Mouse (Mus musculus) testis, postnatal 14 days (tissue): Measurements from ENCODE around the gene Fam129c.

Experiments used
- DNase-seq: peaks from one replicate; pipeline ENCODE4 v3.0.0; 2021; ENCODE audit warnings: low spot score

Gene Fam129c

DNA sequence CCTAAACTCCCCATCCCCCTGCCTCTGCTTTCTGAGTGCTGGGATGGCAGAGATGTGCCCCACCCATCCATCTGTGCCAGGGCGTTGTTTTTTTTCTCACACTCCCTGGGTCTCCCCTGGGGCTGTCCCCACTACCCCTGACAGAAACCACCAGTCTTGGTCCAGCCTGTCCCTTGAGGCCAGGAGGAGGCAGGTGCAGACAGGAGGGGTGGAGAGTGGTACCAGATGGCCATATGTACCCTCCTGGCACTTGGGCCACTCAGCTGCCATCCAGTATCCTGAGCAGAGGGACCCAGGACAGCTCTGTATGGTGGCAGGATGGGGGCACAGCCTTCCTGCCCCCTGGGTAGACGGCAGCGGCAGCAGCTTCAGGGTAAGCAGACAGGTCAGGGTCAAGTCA, at the start of gene Fam129c:
Gene Fam129c, plus strand, starts transcription at position 198 of the 400 bp plus-strand sequence.
- DNase-seq: no peak

GRCm38 (mm10) chr8:71550754-71551153, 46.7 kb upstream of the Fam129c start:
- no peak for DNase-seq

GRCm38 (mm10) chr8:71552770-71553169, 44.7 kb upstream of the Fam129c start:
- no peak for DNase-seq

GRCm38 (mm10) chr8:71554001-71554400, 43.4 kb upstream of the Fam129c start:
- no peak for DNase-seq

- no peak for DNase-seq
Observed at GRCm38 (mm10) chr8:71554644-71555043, 42.8 kb upstream of the Fam129c start.

- DNase-seq: no peak
Observed at GRCm38 (mm10) chr8:71558071-71558957, 39.1 kb upstream of the Fam129c start, which contains the start of gene Tmem221. Tmem221 (minus strand) TSS chr8:71558871.

DNA sequence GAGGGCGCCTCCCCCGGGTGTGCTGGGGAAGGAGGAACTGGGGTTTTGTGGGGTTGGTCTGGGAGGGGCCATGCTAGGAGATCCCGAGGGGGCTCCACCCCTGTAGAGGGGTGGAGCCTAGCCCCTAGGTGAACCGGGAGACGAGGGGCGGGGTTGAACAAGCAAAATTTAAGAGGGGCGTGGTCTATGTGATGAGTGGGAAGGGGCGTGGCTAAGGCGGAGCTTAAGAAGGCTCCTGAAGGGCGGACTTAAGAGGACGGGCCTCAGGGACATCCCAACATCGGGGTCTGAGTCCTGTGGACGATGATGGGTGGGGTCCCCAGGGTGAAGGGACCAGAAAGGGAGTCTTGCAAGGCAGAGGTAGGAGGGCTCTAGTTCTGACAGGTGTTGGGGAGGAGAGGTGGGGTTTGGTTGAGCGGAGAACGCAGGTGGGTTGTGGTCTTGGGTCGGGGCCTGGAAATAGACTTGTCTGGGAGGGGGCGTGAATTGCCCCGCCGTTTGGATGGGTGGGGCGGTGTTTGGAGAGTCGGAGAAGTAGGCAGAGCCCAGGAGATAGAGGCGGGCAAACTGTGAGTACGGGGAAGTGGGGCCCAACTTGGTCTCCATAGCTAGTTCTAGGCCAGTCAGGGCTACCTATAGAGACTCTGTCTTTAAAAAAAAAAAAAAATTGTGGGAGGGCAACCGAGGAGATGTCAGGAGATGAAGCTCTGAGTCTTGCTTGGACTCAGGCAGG, 38.3 kb upstream of the Fam129c start:
- DNase-seq: peak; percentile 83

DNA sequence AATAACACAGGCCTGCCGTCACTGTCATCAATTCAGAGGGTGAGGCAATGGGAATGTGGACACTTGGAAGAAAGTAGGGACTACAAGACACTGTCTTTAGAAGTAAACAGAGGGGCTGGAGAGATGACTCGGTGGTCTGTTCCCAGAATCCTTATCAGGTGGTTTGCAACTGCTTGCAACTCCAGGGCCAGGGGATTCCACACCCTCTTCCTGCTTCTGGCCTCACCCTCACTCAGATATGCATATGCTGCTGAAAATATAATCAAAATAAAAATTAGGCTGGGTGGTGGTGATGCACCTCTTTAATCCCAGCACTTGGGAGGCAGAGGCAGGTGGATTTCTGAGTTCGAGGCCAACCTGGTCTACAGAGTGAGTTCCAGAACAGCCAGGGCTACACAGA, 37.4 kb upstream of the Fam129c start:
- DNase-seq: no peak

DNA sequence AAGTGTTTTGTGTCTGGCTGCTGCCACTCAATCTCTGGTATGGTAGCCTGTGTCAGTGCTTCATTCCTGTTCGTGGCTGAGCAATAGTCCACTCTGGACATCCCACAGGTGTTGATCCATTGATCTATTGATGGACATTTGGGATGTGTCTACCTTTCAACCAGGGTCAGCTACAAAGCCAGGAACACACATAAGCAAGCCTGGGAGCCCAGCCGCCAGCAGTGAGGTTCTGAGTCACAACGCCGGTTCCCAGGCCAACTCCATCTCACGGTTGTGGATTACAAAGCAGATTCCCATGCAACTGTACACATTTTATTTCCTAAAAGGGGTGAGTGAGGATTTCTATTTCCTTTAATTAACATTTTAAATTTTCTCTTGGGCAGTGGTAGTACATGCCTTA, 36.7 kb upstream of the Fam129c start:
- DNase-seq: no peak

GRCm38 (mm10) chr8:71561401-71561800, 36.0 kb upstream of the Fam129c start:
- DNase-seq: no peak

DNA sequence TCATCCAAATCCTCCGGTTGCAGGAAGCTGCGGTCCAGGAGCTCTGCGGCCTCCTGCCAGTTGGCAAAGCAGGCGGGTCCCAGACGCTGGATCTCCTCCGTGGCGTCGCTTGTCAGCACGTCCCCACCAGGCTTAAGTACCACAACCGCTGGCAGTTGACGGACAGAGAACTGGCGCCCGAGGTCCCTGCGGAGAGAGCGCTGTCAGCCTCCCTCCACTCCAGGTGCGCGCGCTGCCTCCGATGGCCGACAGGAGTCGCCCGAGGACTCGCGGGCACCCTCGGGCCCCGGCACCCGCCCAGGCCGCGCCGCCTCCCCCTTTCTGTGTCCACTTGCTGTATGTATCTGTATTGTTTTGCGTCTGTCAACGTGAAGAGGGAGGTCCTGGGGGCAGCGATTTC, 34.7 kb upstream of the Fam129c start:
- DNase-seq: peak; percentile 82

DNA sequence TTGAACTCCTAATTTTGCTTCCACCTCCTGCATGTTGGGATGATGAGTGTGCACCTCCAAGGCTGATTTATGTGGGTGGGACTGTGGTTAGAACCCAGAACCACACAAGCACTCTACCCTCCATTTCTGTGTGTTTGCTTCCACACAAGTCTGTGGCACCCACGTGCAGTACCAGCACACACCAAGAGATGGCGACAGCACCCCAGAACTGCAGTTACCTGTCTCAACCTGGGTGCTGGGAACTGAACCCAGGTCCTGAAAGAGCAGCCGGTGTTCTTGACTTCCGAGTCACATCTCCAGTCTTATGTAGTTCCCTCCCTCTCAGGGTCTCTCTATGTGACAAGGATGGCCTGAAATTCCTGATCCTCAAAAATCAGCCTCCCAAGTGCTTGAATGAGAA, 33.5 kb upstream of the Fam129c start:
- DNase-seq: no peak

DNA sequence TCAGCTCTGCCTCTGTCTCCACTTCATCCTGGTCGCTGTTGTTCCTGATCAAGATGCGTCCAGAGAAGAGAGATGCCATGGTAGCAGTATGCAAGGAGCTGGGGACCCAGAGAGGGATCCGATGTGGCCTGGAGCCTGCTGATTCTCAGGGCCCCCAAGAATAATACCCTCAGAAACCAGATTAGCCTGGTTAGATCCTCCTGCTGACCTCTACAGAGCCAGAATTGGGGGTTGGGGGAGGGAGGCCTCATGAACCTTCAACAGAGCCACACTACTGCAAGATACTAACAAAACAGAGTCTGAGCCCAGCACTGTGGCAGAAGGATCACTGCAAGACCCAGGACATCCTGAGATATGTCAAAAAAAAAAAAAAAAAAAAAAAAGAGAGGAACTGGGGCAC, 30.9 kb upstream of the Fam129c start, which contains the start of gene Nxnl1:
Gene Nxnl1, minus strand, starts transcription at position 101 of the 400 bp plus-strand sequence.
- DNase-seq: no peak

DNA sequence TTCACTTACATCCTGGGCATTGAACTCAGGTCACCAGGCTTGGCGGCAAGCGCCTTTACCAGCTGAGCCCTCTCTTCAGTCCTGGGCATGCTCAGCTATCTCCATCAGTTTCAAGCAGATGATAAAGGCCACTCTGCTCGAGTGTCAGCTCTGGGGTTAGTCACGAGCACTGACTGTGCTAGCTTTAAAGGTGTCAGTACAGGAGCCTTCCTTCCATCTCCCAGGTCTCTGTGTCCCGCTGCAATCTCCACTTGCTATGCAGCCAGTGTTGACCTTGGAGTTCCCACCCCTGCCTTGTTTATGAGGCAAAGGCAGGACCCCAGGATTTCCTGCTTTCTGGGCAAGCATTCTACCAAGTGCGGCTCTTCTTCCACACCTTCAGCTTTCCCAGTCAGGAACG, 29.9 kb upstream of the Fam129c start:
- DNase-seq: no peak

DNA sequence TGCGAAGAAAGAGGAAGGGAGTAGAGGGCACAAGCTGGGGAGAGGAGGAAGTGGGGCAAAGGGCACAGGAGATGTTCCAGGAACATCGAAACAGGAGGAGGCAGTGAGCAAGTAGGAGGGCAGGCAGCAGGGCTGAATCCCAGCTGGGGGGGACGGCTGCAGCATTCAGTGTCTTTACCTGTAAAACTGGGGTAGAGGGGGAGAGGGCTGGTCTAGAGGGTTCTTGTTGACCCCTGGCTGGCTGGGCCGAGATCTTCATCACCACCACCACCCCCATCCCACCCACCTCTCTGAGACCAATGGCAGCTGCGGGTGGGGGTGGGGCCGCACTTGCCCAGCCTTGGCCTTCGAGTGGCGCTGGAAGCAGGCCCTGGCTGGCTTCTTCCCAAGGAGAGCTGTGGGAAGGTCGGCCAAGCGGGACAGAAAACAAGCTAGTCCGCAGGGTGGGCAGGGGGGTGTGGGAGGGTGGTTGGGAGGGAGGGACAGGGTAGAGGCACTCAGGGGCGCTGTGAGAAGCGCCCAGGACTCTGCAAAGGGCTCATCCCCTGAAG, 29.0 kb upstream of the Fam129c start, which contains the start of gene Slc27a1:
Gene Slc27a1, plus strand, starts transcription at position 496 of the 551 bp plus-strand sequence.
- DNase-seq: peak; percentile 83

- no peak for DNase-seq
Observed at GRCm38 (mm10) chr8:71568941-71569340, 28.5 kb upstream of the Fam129c start.

DNA sequence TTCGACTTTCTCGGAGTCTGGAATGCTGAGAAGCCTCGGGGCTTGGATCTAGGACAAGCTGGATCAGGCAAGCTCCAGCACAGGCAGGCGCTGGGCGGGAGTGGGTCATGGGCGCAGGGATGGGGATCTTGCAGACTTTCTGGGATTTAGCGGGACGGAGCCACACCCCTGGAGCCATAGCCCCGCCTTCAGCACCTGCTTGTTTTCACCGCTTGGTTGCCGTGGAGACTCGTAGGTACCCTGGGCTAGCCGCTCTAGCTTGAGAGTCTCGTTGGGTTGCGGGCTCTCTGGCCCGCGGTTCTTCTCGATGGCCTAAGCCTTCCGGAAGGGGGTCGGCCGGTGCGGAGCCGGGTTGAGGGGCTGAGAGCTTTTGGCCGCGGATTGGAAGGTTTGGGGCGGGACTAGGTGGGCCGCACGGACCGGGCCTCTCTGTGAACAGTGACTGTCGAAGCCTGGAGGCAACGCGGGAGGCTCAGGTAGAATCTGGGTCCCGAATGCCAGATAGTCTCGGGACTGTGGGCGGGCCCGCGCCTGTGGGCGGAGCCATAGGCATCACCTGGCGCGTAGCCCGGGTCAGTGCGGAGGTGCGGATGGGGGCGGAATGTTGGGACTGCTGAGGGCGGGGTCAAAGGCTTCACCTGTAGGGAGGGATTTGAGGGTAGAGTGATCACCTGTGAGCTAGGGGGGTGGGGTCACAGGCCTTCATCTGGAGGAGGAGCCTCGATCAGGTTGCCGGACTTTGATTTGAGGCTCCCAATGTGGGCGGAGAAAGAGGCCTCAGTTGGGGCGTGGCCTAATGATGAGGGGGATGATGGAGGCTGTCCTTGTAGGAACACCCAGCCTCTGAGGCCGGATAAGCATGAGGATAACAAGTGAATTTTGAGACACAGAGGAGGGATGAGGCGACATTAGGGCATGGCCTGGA, 27.8 kb upstream of the Fam129c start:
- DNase-seq: peak; percentile 92

DNA sequence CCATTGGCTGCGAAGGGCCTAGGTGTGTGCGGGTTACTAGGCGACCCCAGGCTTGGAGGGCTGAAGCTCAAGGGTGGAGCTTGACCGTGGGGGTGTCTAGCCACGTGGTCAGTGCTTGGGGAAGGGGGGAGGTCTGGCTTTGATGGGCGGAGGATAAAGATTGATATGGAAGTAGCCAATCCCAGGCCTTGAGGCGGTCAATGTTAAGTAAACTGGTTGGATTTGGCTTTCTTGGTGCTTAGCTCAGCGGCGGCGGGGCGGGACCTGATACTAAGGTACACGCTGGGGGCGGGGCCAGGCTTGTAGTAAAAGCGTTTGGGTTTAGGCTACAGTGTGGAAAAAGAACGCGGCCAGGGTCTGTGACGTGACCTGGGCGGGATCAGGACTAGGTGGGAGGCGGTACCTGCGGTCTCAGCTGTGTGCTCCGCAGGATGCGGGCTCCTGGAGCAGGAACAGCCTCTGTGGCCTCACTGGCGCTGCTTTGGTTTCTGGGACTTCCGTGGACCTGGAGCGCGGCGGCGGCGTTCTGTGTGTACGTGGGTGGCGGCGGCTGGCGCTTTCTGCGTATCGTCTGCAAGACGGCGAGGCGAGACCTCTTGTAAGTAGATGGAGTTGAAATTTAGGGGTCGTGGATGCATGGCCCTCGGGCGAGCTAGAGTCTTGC, 27.0 kb upstream of the Fam129c start:
- peak; percentile 95 for DNase-seq

DNA sequence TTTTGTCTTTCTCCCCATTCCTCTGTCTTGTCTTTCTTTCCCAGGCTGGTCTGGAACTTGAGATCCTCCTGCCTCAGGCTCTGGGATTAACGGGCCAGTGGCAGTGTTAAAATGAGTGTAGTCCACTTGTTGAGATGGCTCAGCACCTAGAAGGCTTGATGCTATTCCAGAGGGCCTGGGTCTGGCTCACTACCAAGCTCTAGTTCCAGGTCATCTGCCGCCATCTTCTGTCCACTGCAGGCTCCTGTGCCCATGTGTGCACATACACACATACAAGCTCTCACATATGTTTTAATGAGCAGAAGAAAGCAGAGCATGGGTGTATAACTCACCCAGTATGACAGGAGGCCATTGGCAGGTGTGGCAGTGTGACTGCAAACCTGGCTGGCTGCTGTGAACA, 25.4 kb upstream of the Fam129c start:
- DNase-seq: no peak

- peak; percentile 88 for DNase-seq
Observed at GRCm38 (mm10) chr8:71572847-71573633, 24.4 kb upstream of the Fam129c start.
